Mouse (Mus musculus) NIH3T3 (cell line): ENCODE results near the gene Clec12a.

Experiments used
- DNase-seq: peaks from one replicate; pipeline ENCODE4 v3.0.0-alpha.2; 2012; ENCODE audit warnings: low read depth

The Clec12a gene

GRCm38 (mm10) chr6:129374937-129375471, 32.5 kb downstream of the Clec12a start:
- DNase-seq = no peak

- DNase-seq = no peak
Measured at GRCm38 (mm10) chr6:129380454-129380853, 38.0 kb downstream of the Clec12a start.

- DNase-seq = no peak
Measured at GRCm38 (mm10) chr6:129381736-129382135, 39.2 kb downstream of the Clec12a start.

GRCm38 (mm10) chr6:129383466-129383865, 41.0 kb downstream of the Clec12a start:
- peak; percentile 10 for DNase-seq

GRCm38 (mm10) chr6:129385000-129385399, 42.5 kb downstream of the Clec12a start:
- DNase-seq = no peak

GRCm38 (mm10) chr6:129385774-129386173, 43.3 kb downstream of the Clec12a start, which contains the start of gene Clec12b:
Gene Clec12b (minus strand): TSS chr6:129385874.
- DNase-seq = no peak

- peak; percentile 63 for DNase-seq
Measured at GRCm38 (mm10) chr6:129393087-129393720, 50.7 kb downstream of the Clec12a start.

GRCm38 (mm10) chr6:129393732-129394131, 51.2 kb downstream of the Clec12a start:
- no peak for DNase-seq

GRCm38 (mm10) chr6:129396997-129397396, 54.5 kb downstream of the Clec12a start, which contains the start of gene Clec1b:
Gene Clec1b (plus strand): TSS chr6:129397297.
- no peak for DNase-seq

GRCm38 (mm10) chr6:129399945-129400344, 57.5 kb downstream of the Clec12a start:
- DNase-seq = peak; percentile 5

GRCm38 (mm10) chr6:129402404-129402803, 59.9 kb downstream of the Clec12a start:
- DNase-seq = no peak

- DNase-seq = no peak
Measured at GRCm38 (mm10) chr6:129403391-129403790, 60.9 kb downstream of the Clec12a start.

- no peak for DNase-seq
Measured at GRCm38 (mm10) chr6:129405999-129406398, 63.5 kb downstream of the Clec12a start.

GRCm38 (mm10) chr6:129407324-129407723, 64.8 kb downstream of the Clec12a start:
- DNase-seq = no peak

GRCm38 (mm10) chr6:129408562-129408961, 66.1 kb downstream of the Clec12a start, which contains the start of gene Clec9a:
Gene Clec9a (plus strand): TSS chr6:129408862.
- DNase-seq = no peak

GRCm38 (mm10) chr6:129414177-129414576, 71.7 kb downstream of the Clec12a start:
- no peak for DNase-seq
